Mouse (Mus musculus) spleen, adult 2 months (tissue): ENCODE results near the gene B3gat2.

Experiments used
- CTCF ChIP-seq: fragments of 200-500 bp; IDR thresholded peaks from 2 replicates; pipeline ENCODE4 v1.5.1; 2011; ENCODE audit warnings: mild to moderate bottlenecking, inconsistent platforms; ENCODE audit not compliant: insufficient read depth, insufficient read length, insufficient replicate concordance; ENCODE audit errors: extremely low read depth
- POLR2A ChIP-seq: fragments of 200-500 bp; IDR thresholded peaks from 2 replicates; pipeline ENCODE4 v1.6.1; 2011; ENCODE audit warnings: low read depth, low read length, inconsistent platforms

GRCm38 (mm10) chr1:23836630-23837029, 75.1 kb downstream of the B3gat2 start:
- TF ChIP-seq CTCF, result no peak
- TF ChIP-seq POLR2A, result no peak
